Mouse (Mus musculus) embryonic facial prominence, embryonic 14.5 days (tissue): ENCODE data around the gene Borcs6. TPM values are rescaled to one million over a fixed set of nuclear protein-coding genes. Genes with fewer than 3 reads are reported as not detected.
A peak's percentile ranks its signal among the peaks of the same experiment; 100 is the strongest.

Source experiments
- ATAC-seq: fragments of 200-750 bp; cut with Nextera tagmentation; 2 replicates; pipeline ENCODE4 v1.8.0; 2017; ENCODE audit warnings: low read depth, moderate number of reproducible peaks, moderate TSS enrichment
- DNase-seq: peaks from one replicate; pipeline ENCODE4 v3.0.0-alpha.2; 2015; ENCODE audit warnings: low spot score
- H3K27ac ChIP-seq: fragments of 300-500 bp; sonication (generic); replicated peaks from 2 replicates; pipeline ENCODE4 v1.5.1; 2014; ENCODE audit warnings: low read depth, mild to moderate bottlenecking, low read length, moderate library complexity
- H3K27me3 ChIP-seq: fragments of 300-500 bp; sonication (generic); replicated peaks from 2 replicates; pipeline ENCODE4 v1.6.1; 2014; ENCODE audit warnings: low read length; ENCODE audit not compliant: control insufficient read depth, insufficient read depth
- H3K36me3 ChIP-seq: fragments of 300-500 bp; sonication (generic); 2 replicates; pipeline ENCODE4 v1.6.1; 2014; ENCODE audit warnings: low read length, mixed read lengths; ENCODE audit not compliant: control insufficient read depth, insufficient read depth
- H3K4me1 ChIP-seq: fragments of 300-500 bp; sonication (generic); 2 replicates; pipeline ENCODE4 v1.6.1; 2014; ENCODE audit warnings: antibody characterized with exemption, low read length; ENCODE audit not compliant: control insufficient read depth, insufficient read depth
- H3K4me2 ChIP-seq: fragments of 300-500 bp; sonication (generic); 2 replicates; pipeline ENCODE4 v1.6.1; 2014; ENCODE audit warnings: low read depth, mild to moderate bottlenecking, low read length, moderate library complexity, mixed read lengths
- H3K4me3 ChIP-seq: fragments of 300-500 bp; sonication (generic); 2 replicates; pipeline ENCODE4 v1.5.1; 2014; ENCODE audit warnings: low read depth, mild to moderate bottlenecking, low read length
- H3K9ac ChIP-seq: fragments of 300-500 bp; sonication (generic); 2 replicates; pipeline ENCODE4 v1.6.1; 2014; ENCODE audit warnings: low read depth, mild to moderate bottlenecking, low read length, moderate library complexity, mixed read lengths
- H3K9me3 ChIP-seq: fragments of 300-500 bp; sonication (generic); 2 replicates; pipeline ENCODE4 v1.6.1; 2016; ENCODE audit warnings: low read length; ENCODE audit not compliant: control insufficient read depth
- WGBS: fragments of 180-500 bp; shearing (Covaris S2); extraction: QIAGEN DNeasy Blood & Tissue Kit; methylation state at CpG from one replicate; pipeline ENCODE4 v1.1.7; 2014; 5-methylcytosine and 5-hydroxymethylcytosine counted together
- polyA plus RNA-seq: library from polyadenylated mRNA; unstranded; fragments of >200 nt; fragmentation: Nextera tagmentation; extraction: Ambion mirVana; gene quantifications from 2 replicates; pipeline ENCODE4 v1.2.1, GENCODE M21; 2014

Borcs6 gene
- polyA plus RNA-seq, 1 experiment from 2014 or later, result 12.4 TPM

- DNase-seq (peak; percentile 98), ATAC-seq (peak; percentile 28)
- Histone ChIP-seq H3K9me3 (no peaks in the 10 kb centered on the region), H3K27me3 (no peaks in the 10 kb centered on the region), H3K27ac (peak overlapping the region; percentile 98), H3K36me3 (peaks cover 26% of the 10 kb centered on the region), H3K9ac (peak overlapping the region; percentile 71), H3K4me2 (peak overlapping the region; percentile 93), H3K4me1 (peaks cover 35% of the 10 kb centered on the region), H3K4me3 (peak overlapping the region; percentile 56)
- 3% methylated on average over 23 of the region's 29 CpGs for WGBS
Observed at GRCm38 (mm10) chr11:69096987-69097900, 37.7 kb downstream of the Borcs6 start.

DNA sequence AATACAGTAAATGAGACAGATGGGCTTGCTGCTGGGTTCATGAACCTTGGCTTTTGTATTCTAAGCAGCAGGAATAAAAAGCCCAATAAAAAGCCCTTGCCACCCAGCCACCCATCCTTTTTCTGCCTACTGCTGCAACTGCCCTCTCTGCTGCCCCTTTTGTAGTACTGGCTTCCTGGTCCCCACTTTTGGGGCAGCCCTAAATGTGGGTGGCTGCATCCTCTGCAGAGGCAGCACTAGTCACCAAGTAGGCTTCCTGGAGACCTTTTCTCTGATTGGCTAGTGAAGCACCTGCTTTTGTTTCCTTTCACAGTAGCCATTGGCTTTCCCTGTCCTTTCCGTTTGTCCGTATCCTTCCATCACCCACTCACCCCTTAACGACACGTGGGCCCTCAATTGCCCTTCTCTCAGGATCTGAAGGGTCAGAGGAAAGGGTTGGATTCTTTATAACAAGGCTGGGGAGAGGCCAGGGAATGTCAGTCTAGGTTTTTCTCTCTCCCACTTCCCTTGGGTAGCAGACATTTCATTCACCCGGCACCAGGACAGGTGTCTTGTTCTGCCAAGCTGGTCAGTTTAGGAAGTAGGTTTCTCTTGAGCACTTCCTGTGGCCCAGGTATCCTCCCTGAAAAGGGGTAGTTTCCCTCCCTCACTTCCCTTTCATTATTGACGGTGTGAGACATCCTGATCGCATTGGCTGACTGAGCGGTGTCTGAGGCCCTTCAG is 38.7 kb downstream of the Borcs6 start:
- no peak for ATAC-seq
- WGBS, result 21% methylated on average over 8 of the region's 8 CpGs
- H3K27ac ChIP-seq, result peak overlapping the region; percentile 98
- H3K4me3 ChIP-seq, result peak overlapping the region; percentile 58
- H3K4me2 ChIP-seq, result peak overlapping the region; percentile 93
- H3K36me3 ChIP-seq, result peaks cover 28% of the 10 kb centered on the region
- no peak for DNase-seq
- H3K9me3 ChIP-seq, result no peaks in the 10 kb centered on the region
- H3K9ac ChIP-seq, result peak overlapping the region; percentile 77
- no peaks in the 10 kb centered on the region for H3K27me3 ChIP-seq
- peaks cover 32% of the 10 kb centered on the region for H3K4me1 ChIP-seq

GRCm38 (mm10) chr11:69098762-69099091 is 39.2 kb downstream of the Borcs6 start:
- Histone ChIP-seq H3K27ac (peak overlapping the region; percentile 98), H3K9me3 (no peaks in the 10 kb centered on the region), H3K27me3 (no peaks in the 10 kb centered on the region), H3K4me1 (peaks cover 32% of the 10 kb centered on the region), H3K4me3 (peak overlapping the region; percentile 58), H3K4me2 (peak overlapping the region; percentile 93), H3K9ac (peak overlapping the region; percentile 77), H3K36me3 (peaks cover 33% of the 10 kb centered on the region)
- 1% methylated on average over 10 of the region's 19 CpGs for WGBS
- DNase-seq (peak; percentile 95), ATAC-seq (no peak)

DNA sequence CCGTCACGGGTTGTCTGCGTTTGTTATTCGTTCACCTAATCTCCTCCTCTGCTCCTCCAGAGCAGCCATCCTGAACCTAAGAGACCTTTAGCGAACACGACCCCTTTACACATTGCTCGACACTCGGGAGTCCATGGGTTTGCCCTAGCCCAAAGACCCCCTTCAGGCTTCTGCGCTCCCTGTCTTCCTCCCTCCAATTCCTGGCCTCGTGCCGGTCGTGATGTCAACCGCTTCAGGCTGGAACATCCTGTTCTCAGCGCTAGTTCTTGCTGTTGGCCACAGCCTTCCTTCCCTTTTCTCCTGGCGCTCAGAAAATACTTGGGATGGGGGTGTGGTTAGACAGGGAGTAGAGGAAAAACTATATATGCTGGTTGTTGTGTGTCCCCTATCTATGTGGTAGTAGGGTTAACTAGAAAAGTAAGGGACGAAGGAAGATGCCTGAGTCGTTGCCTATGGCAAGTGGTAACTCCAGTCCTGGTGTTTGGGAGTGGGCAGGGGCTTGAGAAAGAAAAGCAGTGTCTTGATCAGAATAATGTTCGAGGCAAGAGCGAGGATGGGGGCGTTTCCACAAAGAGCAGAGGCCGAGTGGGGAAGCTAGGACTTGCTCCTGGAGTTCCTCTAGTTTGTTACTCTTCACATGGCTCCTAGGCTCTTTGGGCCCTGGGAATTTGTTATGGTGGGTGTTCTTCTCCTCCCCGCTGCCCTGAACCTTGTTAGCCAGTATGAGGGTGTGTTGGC is 39.8 kb downstream of the Borcs6 start:
- Histone ChIP-seq H3K4me2 (peak overlapping the region; percentile 93), H3K9me3 (no peaks in the 10 kb centered on the region), H3K27ac (peak overlapping the region; percentile 98), H3K36me3 (peaks cover 39% of the 10 kb centered on the region), H3K27me3 (no peaks in the 10 kb centered on the region), H3K4me3 (peak overlapping the region; percentile 58), H3K4me1 (peaks cover 30% of the 10 kb centered on the region), H3K9ac (peak overlapping the region; percentile 77)
- 1% methylated on average over 22 of the region's 22 CpGs for WGBS
- ATAC-seq (no peak), DNase-seq (peak; percentile 75)

- Histone ChIP-seq H3K4me1 (peaks cover 29% of the 10 kb centered on the region), H3K9ac (peak overlapping the region; percentile 77), H3K27ac (peak overlapping the region; percentile 98), H3K9me3 (no peaks in the 10 kb centered on the region), H3K27me3 (no peaks in the 10 kb centered on the region), H3K4me3 (peak overlapping the region; percentile 58), H3K36me3 (peaks cover 45% of the 10 kb centered on the region), H3K4me2 (peak overlapping the region; percentile 93)
- 2% methylated on average over 22 of the region's 23 CpGs for WGBS
- ATAC-seq (peak; percentile 23), DNase-seq (peak; percentile 94)
Observed at GRCm38 (mm10) chr11:69099915-69100345, 40.4 kb downstream of the Borcs6 start.

- Histone ChIP-seq H3K9ac (peak overlapping the region; percentile 77), H3K4me1 (peaks cover 26% of the 10 kb centered on the region), H3K4me3 (peak overlapping the region; percentile 58; the same call in 1 of the 2 replicates), H3K9me3 (no peaks in the 10 kb centered on the region), H3K27ac (peak overlapping the region; percentile 98; the same call in 1 of the 2 replicates), H3K27me3 (no peaks in the 10 kb centered on the region), H3K4me2 (peak overlapping the region; percentile 93), H3K36me3 (peaks cover 54% of the 10 kb centered on the region)
- DNase-seq (no peak), ATAC-seq (no peak)
- 90% methylated on average over 20 of the region's 20 CpGs for WGBS
Observed at GRCm38 (mm10) chr11:69100639-69101360, 41.3 kb downstream of the Borcs6 start.

GRCm38 (mm10) chr11:69101604-69102402 is 42.3 kb downstream of the Borcs6 start:
- Histone ChIP-seq H3K27ac (no peak overlapping the region), H3K9me3 (no peaks in the 10 kb centered on the region), H3K4me1 (peaks cover 19% of the 10 kb centered on the region), H3K4me2 (no peak overlapping the region), H3K27me3 (no peaks in the 10 kb centered on the region), H3K36me3 (peaks cover 64% of the 10 kb centered on the region), H3K9ac (no peak overlapping the region), H3K4me3 (no peak overlapping the region)
- ATAC-seq (no peak), DNase-seq (no peak)
- WGBS, result 92% methylated on average over 19 of the region's 21 CpGs
